Mouse (Mus musculus): ENCODE measurements at regions not wholly inside any gene's neighbourhood (a gene's known extent, or its start where the extent isn't known, plus 50 kb on each side); places are given as distances from the start of the nearest gene placed in this dataset.

GRCm38 (mm10) chr16:50081511-50081910 lies 281.2 kb downstream of the Cd47 start:
- Histone ChIP-seq H3K36me3 (ENCODE audit: control insufficient read depth, insufficient read depth, low read length) (no peaks in the 10 kb centered on the region), H3K27me3 (ENCODE audit: control insufficient read depth, insufficient read depth, low read length) (no peaks in the 10 kb centered on the region), H3K4me3 (ENCODE audit: low read depth, low read length) (no peak overlapping the region), H3K9me3 (ENCODE audit: control insufficient read depth, low read length) (no peaks in the 10 kb centered on the region), H3K4me1 (ENCODE audit: control insufficient read depth, insufficient read depth, low read length) (no peaks in the 10 kb centered on the region), H3K9ac (ENCODE audit: low read length) (no peak overlapping the region), H3K4me2 (ENCODE audit: low read depth, severe bottlenecking) (no peak overlapping the region), H3K27ac (replicated peaks; ENCODE audit: low read depth, low read length) (no peak overlapping the region)
- WGBS = 80% methylated on average over 1 of the region's 1 CpGs
- ATAC-seq (ENCODE audit: insufficient number of reproducible peaks, low FRiP score, low TSS enrichment, low read depth) = no peak
- DNase-seq (ENCODE audit: low spot score) = no peak

GRCm38 (mm10) chr16:50092318-50092717 lies 292.0 kb downstream of the Cd47 start:
- no peaks in the 10 kb centered on the region for H3K4me1 ChIP-seq (ENCODE audit: control insufficient read depth, insufficient read depth, low read length)
- H3K9ac ChIP-seq (ENCODE audit: low read length) = no peak overlapping the region
- H3K27me3 ChIP-seq (ENCODE audit: control insufficient read depth, insufficient read depth, low read length) = no peaks in the 10 kb centered on the region
- H3K27ac ChIP-seq (replicated peaks; ENCODE audit: low read depth, low read length) = no peak overlapping the region
- no peaks in the 10 kb centered on the region for H3K9me3 ChIP-seq (ENCODE audit: control insufficient read depth, low read length)
- 76% methylated on average over 1 of the region's 1 CpGs for WGBS
- DNase-seq (ENCODE audit: low spot score) (no peak), ATAC-seq (ENCODE audit: insufficient number of reproducible peaks, low FRiP score, low TSS enrichment, low read depth) (no peak)
- H3K4me2 ChIP-seq (ENCODE audit: low read depth, severe bottlenecking) = no peak overlapping the region
- no peaks in the 10 kb centered on the region for H3K36me3 ChIP-seq (ENCODE audit: control insufficient read depth, insufficient read depth, low read length)
- no peak overlapping the region for H3K4me3 ChIP-seq (ENCODE audit: low read depth, low read length)

- DNase-seq (ENCODE audit: low spot score) (no peak), ATAC-seq (ENCODE audit: insufficient number of reproducible peaks, low FRiP score, low TSS enrichment, low read depth) (no peak)
- H3K27ac ChIP-seq (replicated peaks; ENCODE audit: low read depth, low read length) = no peak overlapping the region
- H3K4me1 ChIP-seq (ENCODE audit: control insufficient read depth, insufficient read depth, low read length) = no peaks in the 10 kb centered on the region
- no peaks in the 10 kb centered on the region for H3K27me3 ChIP-seq (ENCODE audit: control insufficient read depth, insufficient read depth, low read length)
- no peaks in the 10 kb centered on the region for H3K9me3 ChIP-seq (ENCODE audit: control insufficient read depth, low read length)
- no peak overlapping the region for H3K4me3 ChIP-seq (ENCODE audit: low read depth, low read length)
- H3K36me3 ChIP-seq (ENCODE audit: control insufficient read depth, insufficient read depth, low read length) = no peaks in the 10 kb centered on the region
- WGBS = 82% methylated on average over 3 of the region's 3 CpGs
- no peak overlapping the region for H3K9ac ChIP-seq (ENCODE audit: low read length)
- H3K4me2 ChIP-seq (ENCODE audit: low read depth, severe bottlenecking) = no peak overlapping the region
Observed at GRCm38 (mm10) chr16:50092780-50093179, 292.4 kb downstream of the Cd47 start.

DNA sequence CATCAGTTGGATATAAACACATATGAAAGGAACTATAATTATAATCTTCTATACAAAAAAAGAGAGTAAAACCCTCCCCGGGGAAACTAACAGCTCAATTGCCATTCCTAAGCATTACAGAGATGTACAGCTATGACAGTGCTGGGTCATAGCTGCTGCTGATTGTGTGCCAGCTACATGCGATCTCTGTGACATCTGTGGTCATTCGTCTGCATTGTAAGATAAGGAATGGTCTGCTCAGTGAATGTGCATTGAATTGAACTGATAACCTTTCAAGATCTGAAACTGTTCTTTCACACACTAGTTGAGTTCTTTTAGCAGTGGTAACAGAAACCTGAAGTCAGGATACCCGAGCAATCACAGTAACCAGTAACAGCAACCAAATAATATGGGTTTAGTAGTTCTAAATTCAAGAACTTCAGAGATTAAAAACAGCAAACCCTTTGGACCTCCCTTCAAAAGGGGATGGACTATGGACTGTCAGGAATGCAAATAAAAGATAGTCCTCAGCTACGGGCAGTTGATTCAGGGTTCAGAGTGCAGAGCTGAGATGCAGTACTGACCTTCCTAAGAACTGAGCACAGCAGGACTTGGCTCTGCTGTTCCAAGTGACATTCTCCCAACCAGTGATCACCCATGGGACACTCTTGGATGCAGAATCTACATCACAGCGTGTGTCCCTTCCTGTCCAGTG lies 295.7 kb downstream of the Cd47 start:
- ATAC-seq (ENCODE audit: insufficient number of reproducible peaks, low FRiP score, low TSS enrichment, low read depth) (no peak), DNase-seq (ENCODE audit: low spot score) (peak; percentile 8)
- Histone ChIP-seq H3K9me3 (ENCODE audit: control insufficient read depth, low read length) (no peaks in the 10 kb centered on the region), H3K27ac (replicated peaks; ENCODE audit: low read depth, low read length) (no peak overlapping the region), H3K27me3 (ENCODE audit: control insufficient read depth, insufficient read depth, low read length) (no peaks in the 10 kb centered on the region), H3K4me3 (ENCODE audit: low read depth, low read length) (no peak overlapping the region), H3K36me3 (ENCODE audit: control insufficient read depth, insufficient read depth, low read length) (no peaks in the 10 kb centered on the region), H3K4me2 (ENCODE audit: low read depth, severe bottlenecking) (no peak overlapping the region), H3K4me1 (ENCODE audit: control insufficient read depth, insufficient read depth, low read length) (no peaks in the 10 kb centered on the region), H3K9ac (ENCODE audit: low read length) (no peak overlapping the region)
- 77% methylated on average over 6 of the region's 6 CpGs for WGBS

DNA sequence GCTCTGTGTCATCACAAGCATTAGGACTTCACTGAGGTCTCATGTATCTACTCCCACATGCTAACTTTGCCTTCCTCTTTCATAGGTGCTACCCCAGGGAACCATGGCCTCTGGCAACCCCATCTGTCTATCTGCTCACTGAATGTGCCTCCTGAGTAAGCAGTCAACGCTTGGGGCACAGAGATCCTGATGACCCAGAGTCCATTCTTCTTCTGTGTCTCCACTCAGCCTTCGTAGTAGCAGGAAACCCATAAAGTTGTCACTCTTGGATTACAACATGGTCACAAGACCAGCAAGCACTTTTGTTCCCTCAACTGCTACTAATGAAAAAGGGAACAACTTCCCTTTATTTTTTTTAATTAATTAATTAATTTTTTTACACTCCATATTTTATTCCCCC lies 296.2 kb downstream of the Cd47 start:
- H3K9ac ChIP-seq (ENCODE audit: low read length) = no peak overlapping the region
- no peak overlapping the region for H3K4me3 ChIP-seq (ENCODE audit: low read depth, low read length)
- WGBS = 69% methylated on average over 2 of the region's 2 CpGs
- no peak overlapping the region for H3K4me2 ChIP-seq (ENCODE audit: low read depth, severe bottlenecking)
- H3K9me3 ChIP-seq (ENCODE audit: control insufficient read depth, low read length) = no peaks in the 10 kb centered on the region
- no peaks in the 10 kb centered on the region for H3K27me3 ChIP-seq (ENCODE audit: control insufficient read depth, insufficient read depth, low read length)
- ATAC-seq (ENCODE audit: insufficient number of reproducible peaks, low FRiP score, low TSS enrichment, low read depth) (no peak), DNase-seq (ENCODE audit: low spot score) (no peak)
- H3K27ac ChIP-seq (replicated peaks; ENCODE audit: low read depth, low read length) = no peak overlapping the region
- H3K36me3 ChIP-seq (ENCODE audit: control insufficient read depth, insufficient read depth, low read length) = no peaks in the 10 kb centered on the region
- no peaks in the 10 kb centered on the region for H3K4me1 ChIP-seq (ENCODE audit: control insufficient read depth, insufficient read depth, low read length)

GRCm38 (mm10) chr16:50103340-50103739 lies 303.0 kb downstream of the Cd47 start:
- DNase-seq (ENCODE audit: low spot score) (no peak), ATAC-seq (ENCODE audit: insufficient number of reproducible peaks, low FRiP score, low TSS enrichment, low read depth) (no peak)
- Histone ChIP-seq H3K4me1 (ENCODE audit: control insufficient read depth, insufficient read depth, low read length) (no peaks in the 10 kb centered on the region), H3K27ac (replicated peaks; ENCODE audit: low read depth, low read length) (no peak overlapping the region), H3K27me3 (ENCODE audit: control insufficient read depth, insufficient read depth, low read length) (no peaks in the 10 kb centered on the region), H3K4me3 (ENCODE audit: low read depth, low read length) (no peak overlapping the region), H3K9me3 (ENCODE audit: control insufficient read depth, low read length) (no peaks in the 10 kb centered on the region), H3K36me3 (ENCODE audit: control insufficient read depth, insufficient read depth, low read length) (no peaks in the 10 kb centered on the region), H3K9ac (ENCODE audit: low read length) (no peak overlapping the region), H3K4me2 (ENCODE audit: low read depth, severe bottlenecking) (no peak overlapping the region)
- WGBS = 88% methylated on average over 7 of the region's 7 CpGs

DNA sequence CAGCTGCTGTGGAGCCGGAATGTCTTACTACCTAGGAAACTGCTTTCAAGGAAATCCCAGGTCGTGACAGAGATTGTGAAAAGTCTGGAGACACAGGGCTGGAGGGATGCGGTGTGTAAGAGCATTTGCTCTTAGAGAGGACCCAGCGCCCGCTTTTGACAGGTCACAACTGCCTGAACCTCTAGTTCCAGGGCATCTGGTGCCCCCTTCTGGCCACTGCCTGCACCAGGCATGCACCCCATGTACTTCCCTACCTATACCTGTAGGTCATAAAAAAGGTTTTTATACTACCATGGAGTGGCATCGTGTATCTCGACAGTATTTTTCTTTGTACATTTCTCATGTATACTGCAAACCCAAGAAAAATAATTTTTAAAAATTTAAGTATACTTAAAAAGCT lies 314.0 kb downstream of the Bbx start:
- no peaks in the 10 kb centered on the region for H3K27me3 ChIP-seq (ENCODE audit: control insufficient read depth, insufficient read depth, low read length)
- ATAC-seq (ENCODE audit: insufficient number of reproducible peaks, low FRiP score, low TSS enrichment, low read depth) (no peak), DNase-seq (ENCODE audit: low spot score) (no peak)
- no peaks in the 10 kb centered on the region for H3K9me3 ChIP-seq (ENCODE audit: control insufficient read depth, low read length)
- no peak overlapping the region for H3K4me2 ChIP-seq (ENCODE audit: low read depth, severe bottlenecking)
- no peak overlapping the region for H3K27ac ChIP-seq (replicated peaks; ENCODE audit: low read depth, low read length)
- H3K4me3 ChIP-seq (ENCODE audit: low read depth, low read length) = no peak overlapping the region
- 93% methylated on average over 7 of the region's 7 CpGs for WGBS
- H3K4me1 ChIP-seq (ENCODE audit: control insufficient read depth, insufficient read depth, low read length) = no peaks in the 10 kb centered on the region
- H3K36me3 ChIP-seq (ENCODE audit: control insufficient read depth, insufficient read depth, low read length) = no peaks in the 10 kb centered on the region
- no peak overlapping the region for H3K9ac ChIP-seq (ENCODE audit: low read length)

DNA sequence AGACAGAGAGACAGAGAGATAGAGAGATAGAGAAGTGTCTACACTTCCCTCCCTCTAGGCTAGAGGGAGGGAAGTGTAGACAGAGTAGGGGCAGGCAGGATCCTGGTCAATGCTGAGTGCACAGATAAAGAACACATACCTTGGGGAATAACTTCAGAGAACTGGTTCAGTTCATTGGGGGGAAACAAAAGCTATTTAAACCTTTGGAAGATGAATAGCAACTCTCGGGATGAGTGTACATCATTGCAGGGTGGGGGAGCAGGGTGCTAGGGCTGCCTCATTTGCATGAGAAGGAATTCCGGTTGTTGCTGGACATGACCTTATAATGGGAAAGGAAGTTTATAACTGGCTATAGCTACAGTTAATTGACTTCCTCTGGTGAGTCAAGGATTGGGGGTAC lies 309.7 kb downstream of the Bbx start:
- H3K27me3 ChIP-seq (ENCODE audit: control insufficient read depth, insufficient read depth, low read length) = no peaks in the 10 kb centered on the region
- no peaks in the 10 kb centered on the region for H3K4me1 ChIP-seq (ENCODE audit: control insufficient read depth, insufficient read depth, low read length)
- no peaks in the 10 kb centered on the region for H3K36me3 ChIP-seq (ENCODE audit: control insufficient read depth, insufficient read depth, low read length)
- no peak overlapping the region for H3K4me3 ChIP-seq (ENCODE audit: low read depth, low read length)
- no peak for DNase-seq (ENCODE audit: low spot score)
- H3K4me2 ChIP-seq (ENCODE audit: low read depth, severe bottlenecking) = no peak overlapping the region
- 79% methylated on average over 2 of the region's 2 CpGs for WGBS
- no peaks in the 10 kb centered on the region for H3K9me3 ChIP-seq (ENCODE audit: control insufficient read depth, low read length)
- H3K9ac ChIP-seq (ENCODE audit: low read length) = no peak overlapping the region
- H3K27ac ChIP-seq (replicated peaks; ENCODE audit: low read depth, low read length) = no peak overlapping the region
- ATAC-seq (ENCODE audit: insufficient number of reproducible peaks, low FRiP score, low TSS enrichment, low read depth) = no peak

GRCm38 (mm10) chr16:50124646-50125045 lies 307.5 kb downstream of the Bbx start:
- 90% methylated on average over 4 of the region's 4 CpGs for WGBS
- Histone ChIP-seq H3K27me3 (ENCODE audit: control insufficient read depth, insufficient read depth, low read length) (no peaks in the 10 kb centered on the region), H3K4me2 (ENCODE audit: low read depth, severe bottlenecking) (no peak overlapping the region), H3K9me3 (ENCODE audit: control insufficient read depth, low read length) (no peaks in the 10 kb centered on the region), H3K4me1 (ENCODE audit: control insufficient read depth, insufficient read depth, low read length) (no peaks in the 10 kb centered on the region), H3K36me3 (ENCODE audit: control insufficient read depth, insufficient read depth, low read length) (no peaks in the 10 kb centered on the region), H3K27ac (replicated peaks; ENCODE audit: low read depth, low read length) (no peak overlapping the region), H3K9ac (ENCODE audit: low read length) (no peak overlapping the region), H3K4me3 (ENCODE audit: low read depth, low read length) (no peak overlapping the region)
- DNase-seq (ENCODE audit: low spot score) (no peak), ATAC-seq (ENCODE audit: insufficient number of reproducible peaks, low FRiP score, low TSS enrichment, low read depth) (no peak)

All from limb, embryonic 11.5 days (tissue).